Mouse (Mus musculus): ENCODE data around the gene Lhx8. TPM values are rescaled to one million over a fixed set of nuclear protein-coding genes. Genes with fewer than 3 reads are reported as not detected.
A peak's percentile ranks its signal among the peaks of the same experiment; 100 is the strongest.

The Lhx8 gene
- polyA plus RNA-seq, 1 experiment from 2014 or later: not detected

DNA sequence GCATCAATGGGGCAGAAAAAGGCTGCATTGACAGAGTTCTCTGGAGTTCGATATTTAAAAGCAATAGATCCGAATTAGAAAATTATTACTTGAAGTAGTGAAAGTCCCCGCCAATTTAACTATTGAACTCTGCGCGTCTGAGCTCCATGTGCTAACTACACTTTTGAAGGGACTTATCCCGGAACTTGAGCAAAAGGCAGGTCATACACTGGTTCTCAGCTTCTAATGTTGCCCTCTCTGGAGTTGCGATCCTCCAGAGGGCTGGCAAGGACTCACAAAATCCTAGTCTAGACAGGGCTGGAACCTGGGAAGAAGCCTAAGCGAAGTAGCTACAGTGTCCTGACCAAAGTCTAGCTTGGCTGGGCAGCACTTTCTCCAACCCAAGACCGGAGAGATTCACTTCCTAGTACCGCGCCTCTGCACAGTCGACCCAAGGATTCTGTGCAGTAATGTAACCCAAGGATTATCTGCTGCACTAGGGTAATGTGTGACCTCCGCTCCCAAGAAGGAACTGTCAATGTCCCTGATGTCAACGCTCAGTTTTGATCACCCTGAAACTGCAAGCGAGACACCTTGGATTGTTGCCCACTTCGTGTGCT is 3.0 kb upstream of the Lhx8 start:
- Histone ChIP-seq H3K4me1 (replicated peaks) (peaks cover 19% of the 10 kb centered on the region), H3K36me3 (no peaks in the 10 kb centered on the region), H3K9me3 (replicated peaks) (no peaks in the 10 kb centered on the region), H3K4me3 (no peak overlapping the region), H3K27ac (ENCODE audit: poor library complexity, severe bottlenecking) (no peak overlapping the region), H3K4me2 (peak overlapping the region; percentile 4; the same call in 1 of the 2 replicates), H3K9ac (no peak overlapping the region), H3K27me3 (replicated peaks) (peaks cover 68% of the 10 kb centered on the region)
- no peak for ATAC-seq (ENCODE audit: insufficient number of reproducible peaks, low FRiP score)
- 3% methylated on average over 16 of the region's 16 CpGs for WGBS

- Histone ChIP-seq H3K27ac (ENCODE audit: poor library complexity, severe bottlenecking) (no peak overlapping the region), H3K4me1 (replicated peaks) (peaks cover 24% of the 10 kb centered on the region), H3K27me3 (replicated peaks) (peaks cover 73% of the 10 kb centered on the region), H3K9me3 (replicated peaks) (no peaks in the 10 kb centered on the region), H3K9ac (no peak overlapping the region), H3K36me3 (no peaks in the 10 kb centered on the region), H3K4me2 (no peak overlapping the region), H3K4me3 (no peak overlapping the region)
- WGBS: 4% methylated on average over 15 of the region's 15 CpGs
- no peak for ATAC-seq (ENCODE audit: insufficient number of reproducible peaks, low FRiP score)
Observed at GRCm38 (mm10) chr3:154332941-154333340, 2.5 kb upstream of the Lhx8 start.

DNA sequence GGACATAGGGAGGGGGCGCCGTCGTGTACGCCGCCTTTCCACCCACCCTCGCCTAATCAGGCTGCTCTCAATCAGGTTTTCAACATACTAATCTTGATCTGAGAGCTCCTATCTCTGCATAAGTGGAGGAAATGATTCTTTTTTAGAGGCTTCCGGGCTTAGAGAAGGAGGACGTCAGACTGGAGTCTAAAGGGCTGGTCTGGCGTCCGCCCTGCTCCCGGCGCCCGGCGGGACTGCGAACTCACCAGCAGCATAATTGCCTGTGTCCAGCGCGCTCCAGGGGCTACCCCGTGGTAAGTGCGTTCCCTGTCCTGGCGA is 1.7 kb upstream of the Lhx8 start:
- Histone ChIP-seq H3K9ac (0 out of 2 replicates have a peak overlapping the region, but pooled peaks have one; percentile 31), H3K27ac (ENCODE audit: poor library complexity, severe bottlenecking) (no peak overlapping the region), H3K4me1 (replicated peaks) (peaks cover 27% of the 10 kb centered on the region), H3K4me2 (peak overlapping the region; percentile 63), H3K4me3 (peak overlapping the region; percentile 38), H3K36me3 (no peaks in the 10 kb centered on the region), H3K27me3 (replicated peaks) (peaks cover 73% of the 10 kb centered on the region), H3K9me3 (replicated peaks) (no peaks in the 10 kb centered on the region)
- WGBS: under 1% methylated on average over 20 of the region's 20 CpGs
- no peak for ATAC-seq (ENCODE audit: insufficient number of reproducible peaks, low FRiP score)

DNA sequence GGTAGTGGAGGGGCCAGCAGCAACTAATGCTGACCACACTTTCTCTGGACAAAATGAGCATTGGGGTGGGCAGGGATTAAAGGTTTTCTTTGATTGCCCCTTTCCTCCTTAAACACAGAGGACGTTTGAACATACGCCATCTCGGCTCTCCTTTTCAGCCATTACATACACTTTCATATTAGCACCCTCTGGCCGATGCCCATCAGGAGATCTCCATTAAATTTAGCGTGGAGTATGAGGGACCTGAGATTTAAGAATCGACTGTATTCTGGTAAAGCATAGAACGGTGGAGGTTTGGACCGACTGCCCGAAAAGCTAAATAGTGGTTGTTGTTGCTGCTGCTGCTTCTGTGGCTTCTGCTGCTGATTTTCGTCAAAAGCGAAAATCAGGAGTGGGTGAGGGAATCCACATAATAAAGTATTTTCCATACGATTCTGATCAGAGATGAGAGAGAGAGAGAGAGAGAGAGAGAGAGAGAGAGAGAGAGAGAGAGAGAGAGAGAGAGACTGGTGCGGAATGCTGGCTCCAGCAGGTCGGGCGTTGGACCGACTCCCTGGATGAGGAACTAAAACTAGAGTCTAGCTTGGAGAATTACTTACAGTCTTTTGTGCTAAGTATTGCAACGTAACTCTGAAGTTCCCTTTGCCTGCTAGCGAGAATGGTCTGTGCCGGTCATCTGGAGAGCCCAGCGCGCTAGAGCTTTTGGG is 1.2 kb upstream of the Lhx8 start:
- 1% methylated on average over 21 of the region's 21 CpGs for WGBS
- no peak for ATAC-seq (ENCODE audit: insufficient number of reproducible peaks, low FRiP score)
- H3K4me1 ChIP-seq (replicated peaks): peaks cover 27% of the 10 kb centered on the region
- H3K9me3 ChIP-seq (replicated peaks): no peaks in the 10 kb centered on the region
- peaks cover 70% of the 10 kb centered on the region for H3K27me3 ChIP-seq (replicated peaks)
- H3K4me2 ChIP-seq: peak overlapping the region; percentile 63
- peak overlapping the region; percentile 38 for H3K4me3 ChIP-seq
- no peak overlapping the region for H3K27ac ChIP-seq (ENCODE audit: poor library complexity, severe bottlenecking)
- no peaks in the 10 kb centered on the region for H3K36me3 ChIP-seq
- H3K9ac ChIP-seq: no peak overlapping the region

DNA sequence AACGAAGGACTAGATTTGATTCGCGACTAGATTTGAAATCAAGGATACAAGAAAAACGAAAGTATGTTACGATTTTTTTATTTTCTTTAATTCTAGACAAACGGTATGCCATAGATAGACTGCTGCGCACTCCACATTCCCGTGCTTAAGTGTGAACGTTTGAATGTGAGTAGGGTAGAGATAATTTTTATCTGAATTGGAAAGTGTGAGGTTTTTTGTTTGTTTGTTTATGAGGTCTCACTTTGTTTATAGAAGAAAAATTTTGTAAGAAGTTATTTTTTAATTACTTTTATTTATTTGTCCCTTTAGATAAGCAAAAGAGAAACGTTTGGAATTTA is 513 bp upstream of the Lhx8 start:
- no peak for ATAC-seq (ENCODE audit: insufficient number of reproducible peaks, low FRiP score)
- Histone ChIP-seq H3K9me3 (replicated peaks) (no peaks in the 10 kb centered on the region), H3K4me3 (no peak overlapping the region)

DNA sequence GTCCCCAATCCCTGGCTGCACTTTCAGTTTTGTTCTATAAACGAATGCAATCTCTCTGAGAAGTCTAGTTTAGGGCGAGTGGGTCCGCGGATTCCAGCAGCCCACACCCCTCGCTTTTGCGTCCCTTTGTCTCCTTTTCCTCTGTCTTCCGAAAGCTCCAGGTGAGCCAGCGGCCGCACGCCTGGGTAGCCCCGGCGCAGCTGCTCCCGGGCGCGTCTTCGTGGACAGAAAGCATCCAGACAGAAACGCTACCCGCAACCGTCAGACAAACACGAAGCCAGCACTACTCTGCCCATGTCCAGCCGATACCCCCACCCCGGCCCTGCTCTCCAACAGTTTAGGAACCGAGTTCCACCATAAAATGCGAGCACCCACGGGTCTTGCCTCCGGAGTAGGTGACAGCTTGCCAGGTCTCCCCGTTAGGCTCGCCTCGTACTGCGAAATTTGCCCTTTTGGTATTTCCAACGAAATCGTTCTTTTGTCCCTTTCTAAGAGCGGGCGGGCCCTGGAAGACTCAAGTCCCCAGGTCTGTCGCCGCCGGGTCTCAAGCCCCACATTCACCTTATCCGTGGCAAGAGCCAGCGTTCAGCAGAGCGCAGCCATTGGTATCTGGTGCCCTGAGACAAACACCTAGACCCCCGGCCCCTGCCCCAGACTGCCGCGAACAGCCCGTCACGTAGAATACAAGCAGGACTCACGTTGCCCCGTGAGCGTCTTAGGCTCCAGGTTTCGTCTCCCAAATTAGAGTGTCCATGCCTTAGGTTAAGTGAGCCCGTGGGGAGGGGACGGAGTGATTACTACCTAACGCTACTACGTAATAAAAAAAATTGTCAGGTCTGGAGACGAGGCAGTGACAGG is 907 bp downstream of the Lhx8 start:
- ATAC-seq (ENCODE audit: insufficient number of reproducible peaks, low FRiP score): no peak

More for the DNA sequence above, 513 bp upstream of the Lhx8 start:
- H3K9ac ChIP-seq: no peak overlapping the region
- peaks cover 27% of the 10 kb centered on the region for H3K4me1 ChIP-seq (replicated peaks)
- peaks cover 69% of the 10 kb centered on the region for H3K27me3 ChIP-seq (replicated peaks)
- whole genome bisulfite sequencing: under 1% methylated on average over 10 of the region's 10 CpGs
- no peak overlapping the region for H3K27ac ChIP-seq (ENCODE audit: poor library complexity, severe bottlenecking)
- no peaks in the 10 kb centered on the region for H3K36me3 ChIP-seq
- no peak overlapping the region for H3K4me2 ChIP-seq

DNA sequence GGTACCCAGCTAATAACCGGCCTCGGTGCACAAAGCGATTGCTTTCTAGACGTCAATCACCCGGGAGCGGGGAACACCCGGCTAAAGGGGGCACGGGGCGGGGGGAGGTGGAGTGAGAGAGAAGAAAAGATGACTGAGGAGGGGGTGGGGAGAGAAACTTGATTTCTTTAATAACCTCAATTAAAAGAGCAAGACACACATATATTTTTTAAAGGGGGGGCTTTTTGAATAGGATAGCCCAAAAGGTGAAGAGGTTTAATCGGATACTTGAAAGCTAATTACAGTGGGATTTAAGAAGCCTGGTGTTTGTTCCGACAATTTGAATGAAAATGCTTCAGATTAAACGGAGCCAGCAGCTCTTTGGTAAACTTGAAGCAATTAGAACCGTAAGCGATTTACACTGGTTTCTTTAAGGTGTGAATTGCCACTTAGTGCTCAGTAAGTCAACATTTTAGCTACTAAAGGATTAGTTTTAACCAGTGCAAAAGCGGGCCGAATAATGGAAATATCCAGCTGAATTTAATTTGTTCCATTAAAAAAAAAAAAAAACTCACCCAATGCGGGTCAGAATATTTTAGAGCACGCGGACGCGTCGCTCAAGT is 1.6 kb downstream of the Lhx8 start:
- Histone ChIP-seq H3K9ac (0 out of 2 replicates have a peak overlapping the region, but pooled peaks have one; percentile 0), H3K4me3 (peak overlapping the region; percentile 48), H3K4me1 (replicated peaks) (peaks cover 27% of the 10 kb centered on the region), H3K36me3 (no peaks in the 10 kb centered on the region), H3K4me2 (peak overlapping the region; percentile 80), H3K27me3 (replicated peaks) (peaks cover 68% of the 10 kb centered on the region), H3K9me3 (replicated peaks) (no peaks in the 10 kb centered on the region), H3K27ac (ENCODE audit: poor library complexity, severe bottlenecking) (no peak overlapping the region)
- ATAC-seq (ENCODE audit: insufficient number of reproducible peaks, low FRiP score): no peak
- under 1% methylated on average over 22 of the region's 22 CpGs for WGBS

More for the DNA sequence above, 907 bp downstream of the Lhx8 start:
- no peaks in the 10 kb centered on the region for H3K36me3 ChIP-seq
- no peak overlapping the region for H3K27ac ChIP-seq (ENCODE audit: poor library complexity, severe bottlenecking)
- no peak overlapping the region for H3K9ac ChIP-seq
- WGBS: under 1% methylated on average over 54 of the region's 54 CpGs
- peak overlapping the region; percentile 32 for H3K4me3 ChIP-seq
- peaks cover 27% of the 10 kb centered on the region for H3K4me1 ChIP-seq (replicated peaks)
- no peaks in the 10 kb centered on the region for H3K9me3 ChIP-seq (replicated peaks)
- peak overlapping the region; percentile 48 for H3K4me2 ChIP-seq
- peaks cover 68% of the 10 kb centered on the region for H3K27me3 ChIP-seq (replicated peaks)

- Histone ChIP-seq H3K9ac (peak overlapping the region; percentile 0; the same call in 1 of the 2 replicates), H3K4me3 (peak overlapping the region; percentile 48), H3K9me3 (replicated peaks) (no peaks in the 10 kb centered on the region), H3K4me1 (replicated peaks) (peaks cover 23% of the 10 kb centered on the region), H3K27me3 (replicated peaks) (peaks cover 65% of the 10 kb centered on the region), H3K36me3 (no peaks in the 10 kb centered on the region), H3K4me2 (peak overlapping the region; percentile 80), H3K27ac (ENCODE audit: poor library complexity, severe bottlenecking) (no peak overlapping the region)
- peak; percentile 73 for ATAC-seq (ENCODE audit: insufficient number of reproducible peaks, low FRiP score)
- 4% methylated on average over 81 of the region's 86 CpGs for WGBS
Observed at GRCm38 (mm10) chr3:154327883-154328720, 2.4 kb downstream of the Lhx8 start.

GRCm38 (mm10) chr3:154327110-154327882 is 3.2 kb downstream of the Lhx8 start:
- Histone ChIP-seq H3K27ac (ENCODE audit: poor library complexity, severe bottlenecking) (no peak overlapping the region), H3K36me3 (no peaks in the 10 kb centered on the region), H3K4me3 (no peak overlapping the region; the same call in 1 of the 2 replicates), H3K4me2 (no peak overlapping the region), H3K4me1 (replicated peaks) (peaks cover 22% of the 10 kb centered on the region), H3K9me3 (replicated peaks) (no peaks in the 10 kb centered on the region), H3K27me3 (replicated peaks) (peaks cover 60% of the 10 kb centered on the region), H3K9ac (no peak overlapping the region)
- WGBS: 3% methylated on average over 13 of the region's 13 CpGs
- no peak for ATAC-seq (ENCODE audit: insufficient number of reproducible peaks, low FRiP score)

All from heart, embryonic 12.5 days (tissue).